Mouse (Mus musculus) stomach, postnatal 0 days (tissue): Measurements from ENCODE around the gene Adgrg5.

Experiments used
- CTCF ChIP-seq: IDR thresholded peaks from 2 replicates; pipeline ENCODE4 v1.5.1; 2016; ENCODE audit warnings: antibody characterized with exemption, low read depth, mild to moderate bottlenecking, moderate library complexity
- EP300 ChIP-seq: optimal IDR thresholded peaks from 2 replicates; pipeline ENCODE3; 2016; ENCODE audit warnings: antibody characterized with exemption

GRCm38 (mm10) chr8:94964828-94965227 lies 41.3 kb downstream of the Adgrg5 start:
- no peak for TF ChIP-seq CTCF
- TF ChIP-seq EP300: no peak
